Mouse (Mus musculus): ENCODE measurements around the gene Pdcd5. TPM values are rescaled to one million over a fixed set of nuclear protein-coding genes. Genes with fewer than 3 reads are reported as not detected.
A peak's percentile ranks its signal among the peaks of the same experiment; 100 is the strongest.

Gene Pdcd5
- polyA plus RNA-seq, 1 experiment = 220 TPM

- Histone ChIP-seq H3K4me3 (replicated peaks) (no peak overlapping the region), H3K4me1 (no peaks in the 10 kb centered on the region), H3K36me3 (replicated peaks; ENCODE audit: low read length) (no peaks in the 10 kb centered on the region), H3K27me3 (replicated peaks) (no peaks in the 10 kb centered on the region), H3K9me3 (peaks cover 15% of the 10 kb centered on the region)
- no peak for TF ChIP-seq FLI1 (IDR thresholded peaks at IDR 0.05; ENCODE audit: low read length)
- no peak for TF ChIP-seq GATA1 (IDR thresholded peaks at IDR 0.05; ENCODE audit: borderline replicate concordance, low read length)
Measured at GRCm38 (mm10) chr7:35681559-35681958, 34.2 kb upstream of the Pdcd5 start.

GRCm38 (mm10) chr7:35678976-35679375 lies 31.7 kb upstream of the Pdcd5 start:
- Histone ChIP-seq H3K9me3 (peaks cover 15% of the 10 kb centered on the region), H3K36me3 (replicated peaks; ENCODE audit: low read length) (no peaks in the 10 kb centered on the region), H3K27me3 (replicated peaks) (no peaks in the 10 kb centered on the region), H3K4me3 (replicated peaks) (peak overlapping the region; percentile 20), H3K4me1 (no peaks in the 10 kb centered on the region)
- TF ChIP-seq GATA1 (IDR thresholded peaks at IDR 0.05; ENCODE audit: borderline replicate concordance, low read length) (no peak), FLI1 (IDR thresholded peaks at IDR 0.05; ENCODE audit: low read length) (no peak)

- H3K4me1 ChIP-seq = no peaks in the 10 kb centered on the region
- H3K27me3 ChIP-seq (replicated peaks) = no peaks in the 10 kb centered on the region
- H3K9me3 ChIP-seq = no peaks in the 10 kb centered on the region
- H3K4me3 ChIP-seq (replicated peaks) = no peak overlapping the region
- no peaks in the 10 kb centered on the region for H3K36me3 ChIP-seq (replicated peaks; ENCODE audit: low read length)
- TF ChIP-seq GATA1 (IDR thresholded peaks at IDR 0.05; ENCODE audit: borderline replicate concordance, low read length) (no peak), FLI1 (IDR thresholded peaks at IDR 0.05; ENCODE audit: low read length) (no peak)
Measured at GRCm38 (mm10) chr7:35668066-35669041, 21.0 kb upstream of the Pdcd5 start.

- Histone ChIP-seq H3K27me3 (replicated peaks) (peaks cover 4% of the 10 kb centered on the region), H3K9me3 (0 out of 2 replicates have a peak, but pooled peaks cover 10% of the 10 kb centered on the region), H3K4me3 (replicated peaks) (no peak overlapping the region), H3K36me3 (replicated peaks; ENCODE audit: low read length) (no peaks in the 10 kb centered on the region), H3K4me1 (no peaks in the 10 kb centered on the region)
- TF ChIP-seq FLI1 (IDR thresholded peaks at IDR 0.05; ENCODE audit: low read length) = no peak
- no peak for TF ChIP-seq GATA1 (IDR thresholded peaks at IDR 0.05; ENCODE audit: borderline replicate concordance, low read length)
Measured at GRCm38 (mm10) chr7:35663790-35664376, 16.6 kb upstream of the Pdcd5 start.

- peaks cover 8% of the 10 kb centered on the region for H3K27me3 ChIP-seq (replicated peaks)
- H3K9me3 ChIP-seq = 0 out of 2 replicates have a peak, but pooled peaks cover 10% of the 10 kb centered on the region
- no peak for TF ChIP-seq GATA1 (IDR thresholded peaks at IDR 0.05; ENCODE audit: borderline replicate concordance, low read length)
- TF ChIP-seq FLI1 (IDR thresholded peaks at IDR 0.05; ENCODE audit: low read length) = no peak
- H3K4me1 ChIP-seq = no peaks in the 10 kb centered on the region
- no peaks in the 10 kb centered on the region for H3K36me3 ChIP-seq (replicated peaks; ENCODE audit: low read length)
- no peak overlapping the region for H3K4me3 ChIP-seq (replicated peaks)
Measured at GRCm38 (mm10) chr7:35659173-35659572, 11.9 kb upstream of the Pdcd5 start.

- Histone ChIP-seq H3K4me1 (no peaks in the 10 kb centered on the region), H3K36me3 (replicated peaks; ENCODE audit: low read length) (no peaks in the 10 kb centered on the region), H3K4me3 (replicated peaks) (no peak overlapping the region), H3K27me3 (replicated peaks) (peaks cover 9% of the 10 kb centered on the region), H3K9me3 (0 out of 2 replicates have a peak, but pooled peaks cover 10% of the 10 kb centered on the region)
- TF ChIP-seq FLI1 (IDR thresholded peaks at IDR 0.05; ENCODE audit: low read length) = no peak
Measured at GRCm38 (mm10) chr7:35657829-35658228, 10.5 kb upstream of the Pdcd5 start.

GRCm38 (mm10) chr7:35651583-35652270 lies 4.4 kb upstream of the Pdcd5 start:
- H3K9me3 ChIP-seq = peaks cover 23% of the 10 kb centered on the region
- peaks cover 6% of the 10 kb centered on the region for H3K27me3 ChIP-seq (replicated peaks)
- H3K4me3 ChIP-seq (replicated peaks) = no peak overlapping the region
- no peak for TF ChIP-seq FLI1 (IDR thresholded peaks at IDR 0.05; ENCODE audit: low read length)
- no peak for TF ChIP-seq GATA1 (IDR thresholded peaks at IDR 0.05; ENCODE audit: borderline replicate concordance, low read length)
- H3K36me3 ChIP-seq (replicated peaks; ENCODE audit: low read length) = no peaks in the 10 kb centered on the region
- peaks cover 18% of the 10 kb centered on the region for H3K4me1 ChIP-seq

- peaks cover 22% of the 10 kb centered on the region for H3K4me1 ChIP-seq
Measured at GRCm38 (mm10) chr7:35650716-35651410, 3.5 kb upstream of the Pdcd5 start.

GRCm38 (mm10) chr7:35649071-35649470 lies 1.8 kb upstream of the Pdcd5 start:
- Histone ChIP-seq H3K9me3 (peaks cover 23% of the 10 kb centered on the region), H3K27me3 (replicated peaks) (peaks cover 3% of the 10 kb centered on the region), H3K36me3 (replicated peaks; ENCODE audit: low read length) (peaks cover 18% of the 10 kb centered on the region), H3K4me1 (peaks cover 27% of the 10 kb centered on the region), H3K4me3 (replicated peaks) (no peak overlapping the region)
- TF ChIP-seq FLI1 (IDR thresholded peaks at IDR 0.05; ENCODE audit: low read length) (no peak), GATA1 (IDR thresholded peaks at IDR 0.05; ENCODE audit: borderline replicate concordance, low read length) (no peak)

More at GRCm38 (mm10) chr7:35650716-35651410, 3.5 kb upstream of the Pdcd5 start:
- Histone ChIP-seq H3K36me3 (replicated peaks; ENCODE audit: low read length) (no peaks in the 10 kb centered on the region), H3K4me3 (replicated peaks) (peak overlapping the region; percentile 60), H3K9me3 (peaks cover 23% of the 10 kb centered on the region), H3K27me3 (replicated peaks) (peaks cover 4% of the 10 kb centered on the region)
- no peak for TF ChIP-seq GATA1 (IDR thresholded peaks at IDR 0.05; ENCODE audit: borderline replicate concordance, low read length)
- TF ChIP-seq FLI1 (IDR thresholded peaks at IDR 0.05; ENCODE audit: low read length) = no peak

Data from megakaryocyte, embryonic 14.5 days (primary cell).